Mouse (Mus musculus) lung, embryonic 16.5 days (tissue): ENCODE measurements around the gene Nol10. TPM values are rescaled to one million over a fixed set of nuclear protein-coding genes. Genes with fewer than 3 reads are reported as not detected.

Source experiments
- ATAC-seq: fragments of 200-750 bp; cut with Nextera tagmentation; 2 replicates; pipeline ENCODE4 v1.8.0; 2017; ENCODE audit warnings: low read depth, mild to moderate bottlenecking, moderate library complexity
- H3K27ac ChIP-seq: fragments of 300-500 bp; sonication (generic); 2 replicates; pipeline ENCODE4 v1.5.1; 2014; ENCODE audit warnings: mild to moderate bottlenecking, control low read depth, low read length
- H3K27me3 ChIP-seq: fragments of 300-500 bp; sonication (generic); 2 replicates; pipeline ENCODE4 v1.6.1; 2014; ENCODE audit warnings: low read depth, low read length, mixed read lengths; ENCODE audit not compliant: control insufficient read depth, insufficient read depth
- H3K36me3 ChIP-seq: fragments of 300-500 bp; sonication (generic); 2 replicates; pipeline ENCODE4 v1.6.1; 2014; ENCODE audit warnings: low read length; ENCODE audit not compliant: control insufficient read depth, insufficient read depth
- H3K4me1 ChIP-seq: fragments of 300-500 bp; sonication (generic); replicated peaks from 2 replicates; pipeline ENCODE4 v1.6.1; 2014; ENCODE audit warnings: low read length, mixed read lengths; ENCODE audit not compliant: control insufficient read depth, insufficient read depth
- H3K4me2 ChIP-seq: fragments of 300-500 bp; sonication (generic); 2 replicates; pipeline ENCODE4 v1.6.1; 2014; ENCODE audit warnings: low read depth, low read length, control low read depth
- H3K4me3 ChIP-seq: fragments of 300-500 bp; sonication (generic); 2 replicates; pipeline ENCODE4 v1.5.1; 2014; ENCODE audit warnings: mild to moderate bottlenecking, low read length, control low read depth
- H3K9ac ChIP-seq: fragments of 300-500 bp; sonication (generic); 2 replicates; pipeline ENCODE4 v1.6.1; 2014; ENCODE audit warnings: low read length, control low read depth
- H3K9me3 ChIP-seq: fragments of 300-500 bp; sonication (generic); 2 replicates; pipeline ENCODE4 v1.6.1; 2016; ENCODE audit warnings: low read length; ENCODE audit not compliant: control insufficient read depth
- WGBS: fragments of 180-500 bp; shearing (Covaris S2); extraction: QIAGEN DNeasy Blood & Tissue Kit; methylation state at CpG from one replicate; pipeline ENCODE4 v1.1.7; 2014; 5-methylcytosine and 5-hydroxymethylcytosine counted together
- polyA plus RNA-seq: library from polyadenylated mRNA; unstranded; fragments of >200 nt; fragmentation: Nextera tagmentation; extraction: Ambion mirVana; gene quantifications from 2 replicates; pipeline ENCODE4 v1.2.1, GENCODE M21; 2015

Nol10 gene
- polyA plus RNA-seq, 1 experiment from 2014 or later = 20.8 TPM

DNA sequence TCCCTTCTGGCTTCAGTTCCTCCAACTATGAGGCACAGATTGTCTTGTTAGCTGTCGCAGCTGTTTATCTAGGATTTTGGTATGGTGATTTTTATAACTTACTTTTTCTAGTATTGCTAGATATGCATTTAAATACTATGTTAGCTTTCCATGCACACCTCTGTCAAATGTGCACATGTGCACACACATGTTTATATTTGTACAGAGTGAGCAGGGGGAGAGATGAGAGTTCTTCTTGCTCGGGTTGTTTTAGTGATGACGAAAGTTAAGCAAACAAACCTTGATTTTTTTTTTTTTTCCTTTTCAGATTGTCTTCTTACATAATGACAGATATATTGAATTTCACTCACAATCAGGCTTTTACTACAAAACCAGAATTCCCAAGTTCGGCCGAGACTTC lies 9.5 kb downstream of the Nol10 start:
- no peak overlapping the region for H3K4me2 ChIP-seq
- peaks cover 19% of the 10 kb centered on the region for H3K36me3 ChIP-seq
- no peak overlapping the region for H3K27ac ChIP-seq

DNA sequence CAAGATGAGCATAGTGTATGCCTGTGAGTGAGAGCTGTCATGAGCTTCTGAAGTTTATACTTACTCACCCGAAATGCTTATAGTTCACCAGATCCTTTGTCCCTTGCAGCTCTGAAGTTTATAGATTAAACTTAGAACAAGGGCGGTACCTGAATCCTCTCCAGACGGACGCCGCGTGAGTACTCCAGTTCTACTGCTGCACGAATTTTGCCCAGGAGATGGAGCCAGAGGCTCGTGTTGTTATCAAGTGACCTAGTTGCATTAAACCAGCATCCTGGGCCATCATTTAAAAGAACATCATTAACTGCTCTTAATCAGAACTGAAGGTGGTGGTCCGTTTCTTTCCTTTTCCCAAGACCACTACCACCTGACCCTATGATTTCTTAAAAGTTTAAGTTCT lies 10.7 kb downstream of the Nol10 start:
- Histone ChIP-seq H3K27me3 (no peaks in the 10 kb centered on the region), H3K9ac (no peak overlapping the region), H3K4me2 (no peak overlapping the region), H3K36me3 (peaks cover 30% of the 10 kb centered on the region), H3K4me3 (no peak overlapping the region), H3K4me1 (no peaks in the 10 kb centered on the region), H3K9me3 (no peaks in the 10 kb centered on the region), H3K27ac (no peak overlapping the region)
- WGBS = 81% methylated on average over 9 of the region's 9 CpGs
- ATAC-seq = no peak

More for the DNA sequence above, 9.5 kb downstream of the Nol10 start:
- Histone ChIP-seq H3K4me1 (no peaks in the 10 kb centered on the region), H3K9me3 (no peaks in the 10 kb centered on the region), H3K4me3 (no peak overlapping the region), H3K27me3 (no peaks in the 10 kb centered on the region), H3K9ac (no peak overlapping the region)
- WGBS = 75% methylated on average over 5 of the region's 5 CpGs
- no peak for ATAC-seq

DNA sequence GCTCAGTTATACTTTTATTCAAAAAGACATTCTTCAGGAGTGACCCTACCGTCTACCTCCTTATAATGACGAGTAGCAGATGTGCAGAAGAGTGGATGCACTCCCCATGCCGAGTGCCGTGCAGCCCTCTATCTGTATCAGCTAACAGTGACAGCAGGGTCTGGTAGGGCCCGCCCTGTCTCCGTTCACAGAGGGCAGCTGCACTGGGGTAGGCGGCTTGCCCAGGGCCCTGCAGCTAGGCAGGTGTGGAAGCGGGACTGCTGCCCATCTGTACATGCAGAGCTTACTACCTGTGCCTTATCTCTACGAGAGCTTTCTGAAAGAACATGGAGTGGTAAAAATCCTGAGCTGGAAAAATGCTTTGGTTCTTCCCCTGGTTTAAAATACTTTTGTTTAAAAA lies 11.8 kb downstream of the Nol10 start:
- Histone ChIP-seq H3K27ac (peak overlapping the region; percentile 35; the same call in 1 of the 2 replicates), H3K9me3 (no peaks in the 10 kb centered on the region), H3K36me3 (peaks cover 29% of the 10 kb centered on the region), H3K9ac (no peak overlapping the region), H3K27me3 (no peaks in the 10 kb centered on the region), H3K4me2 (no peak overlapping the region), H3K4me3 (no peak overlapping the region), H3K4me1 (no peaks in the 10 kb centered on the region)
- peak; percentile 36; the same call in 1 of the 2 replicates for ATAC-seq
- 60% methylated on average over 9 of the region's 9 CpGs for WGBS

- Histone ChIP-seq H3K9me3 (no peaks in the 10 kb centered on the region), H3K4me1 (no peaks in the 10 kb centered on the region), H3K27ac (no peak overlapping the region), H3K4me3 (no peak overlapping the region), H3K9ac (no peak overlapping the region), H3K4me2 (no peak overlapping the region), H3K36me3 (peaks cover 28% of the 10 kb centered on the region), H3K27me3 (no peaks in the 10 kb centered on the region)
- ATAC-seq = peak; percentile 51
- WGBS = 56% methylated on average over 4 of the region's 4 CpGs
These were observed 12.4 kb downstream of the Nol10 start for GRCm38 (mm10) chr12:17360650-17361049.

DNA sequence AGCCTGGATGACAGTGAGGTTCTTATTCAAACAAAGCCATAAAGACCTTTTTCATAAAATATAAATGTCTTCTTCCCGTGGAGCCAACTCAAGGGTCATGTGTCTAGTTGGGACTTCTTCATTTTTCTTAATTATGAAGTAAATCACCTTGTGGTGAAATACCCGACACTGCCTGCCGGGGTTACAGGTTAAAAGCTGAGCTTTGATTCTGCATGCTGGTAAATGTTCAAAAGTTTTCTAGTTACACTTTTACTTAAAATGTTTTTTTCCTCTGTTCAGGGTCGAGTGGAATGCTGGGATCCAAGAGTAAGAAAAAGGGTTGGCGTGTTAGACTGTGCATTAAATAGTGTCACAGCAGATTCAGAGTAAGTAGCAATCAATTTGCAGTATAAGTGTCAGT lies 14.1 kb downstream of the Nol10 start:
- H3K27me3 ChIP-seq = no peaks in the 10 kb centered on the region
- no peaks in the 10 kb centered on the region for H3K9me3 ChIP-seq
- H3K9ac ChIP-seq = no peak overlapping the region
- peaks cover 28% of the 10 kb centered on the region for H3K36me3 ChIP-seq
- no peak for ATAC-seq
- 86% methylated on average over 5 of the region's 5 CpGs for WGBS
- H3K4me3 ChIP-seq = no peak overlapping the region
- H3K27ac ChIP-seq = no peak overlapping the region
- H3K4me1 ChIP-seq = no peaks in the 10 kb centered on the region
- no peak overlapping the region for H3K4me2 ChIP-seq

DNA sequence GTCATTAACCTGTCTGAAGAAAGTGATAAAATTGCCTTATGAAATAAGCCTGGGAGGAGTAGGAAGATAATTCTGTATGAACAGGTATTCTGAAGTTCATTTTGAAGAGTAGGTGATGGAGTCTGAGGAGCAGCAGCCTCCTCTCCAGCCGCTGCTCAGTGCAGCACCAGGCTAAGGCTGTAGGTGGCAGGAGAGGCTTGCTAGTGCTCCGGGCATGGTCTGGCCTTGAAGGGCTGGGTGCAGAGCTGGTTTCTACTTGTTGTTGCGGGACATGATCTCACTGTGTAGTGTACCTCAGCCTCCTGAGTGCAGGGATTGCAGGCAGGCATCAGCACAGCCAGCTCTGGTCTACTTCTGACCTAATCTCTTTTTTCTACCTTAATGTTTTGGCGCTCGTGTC lies 18.7 kb downstream of the Nol10 start:
- Histone ChIP-seq H3K36me3 (peaks cover 40% of the 10 kb centered on the region), H3K4me3 (no peak overlapping the region), H3K9me3 (no peaks in the 10 kb centered on the region), H3K27ac (no peak overlapping the region), H3K4me1 (no peaks in the 10 kb centered on the region), H3K27me3 (no peaks in the 10 kb centered on the region), H3K9ac (no peak overlapping the region), H3K4me2 (no peak overlapping the region)
- peak; percentile 78 for ATAC-seq
- 68% methylated on average over 5 of the region's 5 CpGs for WGBS

GRCm38 (mm10) chr12:17369111-17369510 lies 20.9 kb downstream of the Nol10 start:
- 95% methylated on average over 3 of the region's 3 CpGs for WGBS
- Histone ChIP-seq H3K27me3 (no peaks in the 10 kb centered on the region), H3K36me3 (peaks cover 27% of the 10 kb centered on the region), H3K27ac (no peak overlapping the region), H3K9me3 (no peaks in the 10 kb centered on the region), H3K4me2 (no peak overlapping the region), H3K4me1 (no peaks in the 10 kb centered on the region), H3K4me3 (no peak overlapping the region), H3K9ac (no peak overlapping the region)
- no peak for ATAC-seq

- H3K4me1 ChIP-seq = no peaks in the 10 kb centered on the region
- no peak overlapping the region for H3K9ac ChIP-seq
- H3K27ac ChIP-seq = no peak overlapping the region
- 92% methylated on average over 7 of the region's 7 CpGs for WGBS
- no peaks in the 10 kb centered on the region for H3K9me3 ChIP-seq
- no peak overlapping the region for H3K4me3 ChIP-seq
- no peak for ATAC-seq
- peaks cover 25% of the 10 kb centered on the region for H3K36me3 ChIP-seq
- H3K27me3 ChIP-seq = no peaks in the 10 kb centered on the region
- H3K4me2 ChIP-seq = no peak overlapping the region
These were observed 21.5 kb downstream of the Nol10 start for GRCm38 (mm10) chr12:17369551-17370325.

GRCm38 (mm10) chr12:17371589-17372235 lies 23.5 kb downstream of the Nol10 start:
- peaks cover 27% of the 10 kb centered on the region for H3K36me3 ChIP-seq
- H3K9ac ChIP-seq = no peak overlapping the region
- no peak overlapping the region for H3K27ac ChIP-seq
- no peaks in the 10 kb centered on the region for H3K9me3 ChIP-seq
- no peaks in the 10 kb centered on the region for H3K27me3 ChIP-seq
- H3K4me1 ChIP-seq = no peaks in the 10 kb centered on the region
- no peak for ATAC-seq
- H3K4me2 ChIP-seq = no peak overlapping the region
- WGBS = 83% methylated on average over 8 of the region's 8 CpGs
- H3K4me3 ChIP-seq = no peak overlapping the region
